Mouse (Mus musculus): ENCODE measurements at regions not wholly inside any gene's neighbourhood (a gene's known extent, or its start where the extent isn't known, plus 50 kb on each side); places are given as distances from the start of the nearest gene placed in this dataset.

DNA sequence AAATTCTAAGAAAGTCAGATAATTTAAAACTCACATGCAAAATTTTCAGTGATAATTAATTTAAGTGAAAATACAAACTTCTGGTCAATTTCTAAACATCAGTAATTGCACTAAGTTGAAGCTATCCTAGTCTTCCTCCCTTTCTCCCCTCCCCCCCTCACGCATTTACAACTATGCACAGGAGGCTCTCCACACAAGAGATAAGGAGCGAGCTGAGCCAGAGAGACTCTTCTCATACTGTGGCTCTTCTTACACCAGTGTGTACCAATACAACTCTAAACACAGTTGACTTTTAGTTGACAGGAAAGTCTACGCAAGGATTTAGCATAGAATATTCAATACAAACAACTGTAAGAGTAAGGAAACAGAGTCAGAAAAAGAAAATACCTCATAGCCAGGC, 57.1 kb upstream of the Cerkl start:
- TF ChIP-seq CTCF (IDR thresholded peaks at IDR 0.05) (no peak), POLR2A (IDR thresholded peaks at IDR 0.05; ENCODE audit: insufficient read depth, low read depth, low read length) (no peak), EP300 (IDR thresholded peaks at IDR 0.05; ENCODE audit: insufficient read depth, low read depth, low read length) (no peak)

Data from heart, adult 2 months (tissue).